Mouse (Mus musculus) thymus, adult 18-20 months (tissue): ENCODE measurements around the gene Ankrd54.
"Not testable (repeated sequence)": the region's sequence is repeated elsewhere in the genome, so short reads cannot be mapped to it uniquely, and the experiment has no call there.

Source experiments
- DNase-seq, 2 experiments: peaks; one replicate each; pipeline ENCODE4 v3.0.0; 2022; ENCODE audit warnings: mixed read lengths in 2 of 2

The Ankrd54 gene

DNA sequence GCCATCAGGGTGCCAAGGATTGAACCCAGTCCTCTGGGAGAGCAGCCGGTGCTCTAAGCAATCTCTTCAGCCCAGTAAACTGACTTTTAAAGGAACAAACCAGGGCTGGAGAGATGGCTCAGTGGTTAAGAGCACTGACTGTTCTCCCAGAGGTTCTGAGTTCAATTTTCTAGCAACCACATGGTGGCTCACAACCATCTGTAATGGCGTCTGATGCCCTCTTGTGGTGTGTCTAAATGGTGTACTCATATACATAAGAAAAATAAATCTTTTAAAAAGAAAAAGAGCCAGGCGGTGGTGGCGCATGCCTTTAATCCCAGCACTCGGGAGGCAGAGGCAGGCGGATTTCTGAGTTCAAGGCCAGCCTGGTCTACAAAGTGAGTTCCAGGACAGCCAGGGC lies 54.9 kb downstream of the Ankrd54 start:
- not testable (repeated sequence) for DNase-seq

DNA sequence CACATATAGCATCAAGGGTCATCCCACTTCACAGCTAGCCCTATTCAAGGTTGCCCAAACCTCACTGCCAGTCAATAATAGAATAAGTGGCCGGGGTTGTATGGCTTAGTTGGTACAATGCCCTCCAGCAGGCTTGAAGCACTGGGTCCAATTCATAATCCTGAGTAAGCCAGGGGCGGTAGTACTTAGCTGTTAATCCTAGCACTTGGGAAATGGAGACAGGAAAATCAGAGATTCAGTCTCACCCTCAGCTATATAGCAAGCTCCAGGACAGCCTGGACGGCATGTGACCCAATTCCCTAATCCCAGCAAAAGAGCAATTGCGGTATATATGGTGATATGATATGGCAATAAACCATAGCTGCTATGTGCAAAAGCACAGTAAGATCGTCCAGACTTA lies 55.6 kb downstream of the Ankrd54 start:
- no peak for DNase-seq

DNA sequence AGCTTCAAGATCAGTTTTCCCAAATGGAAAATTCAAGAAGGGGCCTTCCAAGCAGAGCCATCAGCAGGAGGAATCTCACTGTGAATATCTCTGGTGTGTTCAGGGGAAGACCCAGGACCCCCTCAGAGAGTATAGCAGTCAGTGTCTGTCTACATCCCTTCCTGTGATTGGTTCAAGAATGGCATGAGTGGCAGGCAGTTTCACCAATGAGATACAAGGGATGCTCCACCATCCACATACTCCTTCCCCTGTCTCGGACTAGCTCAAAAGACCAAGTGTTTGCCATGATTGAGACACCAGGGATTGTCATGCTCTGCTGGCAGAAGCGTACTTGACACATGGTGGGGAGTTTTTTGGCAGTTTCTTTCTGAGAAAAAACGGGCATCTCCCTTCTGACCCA lies 56.1 kb downstream of the Ankrd54 start:
- DNase-seq = no peak

DNA sequence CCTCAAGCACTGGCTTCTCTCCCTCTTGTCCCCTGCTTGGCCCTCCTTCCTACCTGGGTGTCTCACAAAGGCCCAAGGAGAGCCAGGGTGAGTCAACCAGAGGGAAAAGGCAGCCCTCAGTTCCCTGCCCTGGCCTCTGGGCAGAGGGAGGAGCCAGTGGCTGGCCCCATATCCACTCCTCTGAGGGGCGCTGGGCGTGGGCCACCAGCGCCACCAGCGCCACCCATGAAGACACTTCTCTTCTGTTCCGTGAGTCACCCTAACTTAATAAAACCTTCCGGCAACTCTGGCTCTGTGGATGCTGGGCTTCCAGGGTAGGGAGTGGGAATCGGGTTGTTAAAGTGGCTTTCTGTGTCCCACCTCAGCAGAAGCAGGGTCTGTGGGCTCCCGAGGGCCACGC lies 57.1 kb downstream of the Ankrd54 start:
- no peak for DNase-seq
